ENCODE assay signal across 8 mouse cellular contexts in genomic region chr1:74947986-74948670, GRCm38 (mm10). TPM values are rescaled to one million over a fixed set of nuclear protein-coding genes. Genes with fewer than 3 reads are reported as not detected.
DNase-seq lines count a peak whose midpoint lies in the region; ATAC-seq and TF ChIP-seq lines count a peak whose summit lies in the region.

No protein-coding gene starts in this region.

- WGBS in forebrain, embryonic 15.5 days, result 2% methylated on average over 41 of the region's 41 CpGs
- 3% methylated on average over 39 of the region's 41 CpGs for WGBS in intestine, postnatal 0 days
- 2% methylated on average over 41 of the region's 41 CpGs for WGBS in midbrain, embryonic 10.5 days

- no peaks in the 10 kb centered on the region for H3K36me3 ChIP-seq in forebrain, embryonic 15.5 days
- peaks cover 20% of the 10 kb centered on the region; the same call in 1 of the 2 replicates for H3K36me3 ChIP-seq in intestine, postnatal 0 days (ENCODE audit: control insufficient read depth, insufficient read depth)
- no peaks in the 10 kb centered on the region for H3K36me3 ChIP-seq in midbrain, embryonic 10.5 days

- no peak for TF ChIP-seq CTCF in intestine, postnatal 0 days (IDR thresholded peaks at IDR 0.05; ENCODE audit: low read depth)

- H3K27me3 ChIP-seq in forebrain, embryonic 15.5 days, result peaks cover 77% of the 10 kb centered on the region
- H3K27me3 ChIP-seq in intestine, postnatal 0 days (replicated peaks; ENCODE audit: control insufficient read depth, insufficient read depth, low read length), result peaks cover 34% of the 10 kb centered on the region
- H3K27me3 ChIP-seq in midbrain, embryonic 10.5 days (ENCODE audit: low read depth, poor library complexity, severe bottlenecking), result peaks cover 86% of the 10 kb centered on the region

- no peak overlapping the region for H3K9ac ChIP-seq in forebrain, embryonic 15.5 days (replicated peaks)
- H3K9ac ChIP-seq in intestine, postnatal 0 days (ENCODE audit: low read depth, low read length), result peak overlapping the region; percentile 84

- DNase-seq in ovary, postnatal 36 days (ENCODE audit: low spot score), result peak; percentile 26
- DNase-seq in ovary, adult 18-20 months (ENCODE audit: low spot score), result no peak
- DNase-seq in midbrain, embryonic 10.5 days (ENCODE audit: low spot score), result peak; percentile 66
- no peak for DNase-seq in thymus, postnatal 10 days (ENCODE audit: low spot score in 2 of 2)
- DNase-seq in layer of hippocampus, adult 11-12 months (ENCODE audit: low spot score), result no peak

- 0 out of 2 replicates have a peak, but pooled peaks have one; percentile 29 for ATAC-seq in forebrain, embryonic 15.5 days (replicated peaks)
- ATAC-seq in intestine, postnatal 0 days, result no peak
- no peak for ATAC-seq in megakaryocyte-erythroid progenitor cell, adult 5-6 weeks (replicated peaks; ENCODE audit: low FRiP score, low TSS enrichment, poor library complexity, severe bottlenecking)

- peaks cover 35% of the 10 kb centered on the region for H3K4me1 ChIP-seq in forebrain, embryonic 15.5 days
- H3K4me1 ChIP-seq in intestine, postnatal 0 days (replicated peaks; ENCODE audit: control insufficient read depth, insufficient read depth, low read length), result peaks cover 3% of the 10 kb centered on the region; the same call in 1 of the 2 replicates
- peaks cover 46% of the 10 kb centered on the region for H3K4me1 ChIP-seq in midbrain, embryonic 10.5 days

- H3K4me3 ChIP-seq in forebrain, embryonic 15.5 days, result peak overlapping the region; percentile 31
- H3K4me3 ChIP-seq in intestine, postnatal 0 days (ENCODE audit: low read depth, low read length), result peak overlapping the region; percentile 70
- H3K4me3 ChIP-seq in midbrain, embryonic 10.5 days, result peak overlapping the region; percentile 53

- peak overlapping the region; percentile 48 for H3K4me2 ChIP-seq in forebrain, embryonic 15.5 days (replicated peaks)
- H3K4me2 ChIP-seq in intestine, postnatal 0 days (replicated peaks; ENCODE audit: low read depth), result peak overlapping the region; percentile 78

- no peak overlapping the region for H3K27ac ChIP-seq in forebrain, embryonic 15.5 days (replicated peaks)
- 0 out of 2 replicates have a peak overlapping the region, but pooled peaks have one; percentile 95 for H3K27ac ChIP-seq in intestine, postnatal 0 days (ENCODE audit: low read depth, low read length)
- H3K27ac ChIP-seq in midbrain, embryonic 10.5 days (replicated peaks), result peak overlapping the region; percentile 59; the same call in 1 of the 2 replicates

- H3K9me3 ChIP-seq in forebrain, embryonic 15.5 days, result no peaks in the 10 kb centered on the region
- H3K9me3 ChIP-seq in intestine, postnatal 0 days (ENCODE audit: control insufficient read depth), result no peaks in the 10 kb centered on the region
- no peaks in the 10 kb centered on the region for H3K9me3 ChIP-seq in midbrain, embryonic 10.5 days (replicated peaks)

RNA-seq across cellular contexts. Expression of gene Ihh, which starts 3.3 kb away (rescaled TPM):
- polyA plus RNA-seq in forebrain, embryonic 15.5 days (2015; fragmentation: Nextera tagmentation; extraction: Ambion mirVana), result 0.09 and 0.22 TPM in 2 replicates
- 24.9 and 25.3 TPM in 2 replicates for polyA plus RNA-seq in intestine, postnatal 0 days (2015; fragmentation: Nextera tagmentation; extraction: Ambion mirVana)
- polyA plus RNA-seq in midbrain, embryonic 10.5 days (2016; fragmentation: Nextera tagmentation; extraction: Ambion mirVana), result 0.12 and 0.17 TPM in 2 replicates
- not detected in 2 replicates for total RNA-seq in megakaryocyte-erythroid progenitor cell, adult 5-6 weeks (2014; fragmentation: Nextera tagmentation)
- total RNA-seq in megakaryocyte-erythroid progenitor cell, adult 5-6 weeks (2017), result 0.80 TPM in 1 of 2 replicates, not detected in the other

RNA-seq across cellular contexts. Expression of gene Cfap65, which starts 12.7 kb away (rescaled TPM):
- 0.59 and 0.67 TPM in 2 replicates for polyA plus RNA-seq in forebrain, embryonic 15.5 days (2015; fragmentation: Nextera tagmentation; extraction: Ambion mirVana)
- polyA plus RNA-seq in intestine, postnatal 0 days (2015; fragmentation: Nextera tagmentation; extraction: Ambion mirVana), result 0.03 and 0.04 TPM in 2 replicates
- 0.04 and 0.07 TPM in 2 replicates for polyA plus RNA-seq in midbrain, embryonic 10.5 days (2016; fragmentation: Nextera tagmentation; extraction: Ambion mirVana)
- not detected in 2 replicates for total RNA-seq in megakaryocyte-erythroid progenitor cell, adult 5-6 weeks (2014; fragmentation: Nextera tagmentation)
- total RNA-seq in megakaryocyte-erythroid progenitor cell, adult 5-6 weeks (2017), result not detected in 2 replicates

RNA-seq across cellular contexts. Expression of gene Cryba2, which starts 55.2 kb away (rescaled TPM):
- polyA plus RNA-seq in forebrain, embryonic 15.5 days (2015; fragmentation: Nextera tagmentation; extraction: Ambion mirVana), result not detected in 2 replicates
- 0.71 and 1.2 TPM in 2 replicates for polyA plus RNA-seq in intestine, postnatal 0 days (2015; fragmentation: Nextera tagmentation; extraction: Ambion mirVana)
- polyA plus RNA-seq in midbrain, embryonic 10.5 days (2016; fragmentation: Nextera tagmentation; extraction: Ambion mirVana), result 0.26 TPM in 1 of 2 replicates, not detected in the other
- total RNA-seq in megakaryocyte-erythroid progenitor cell, adult 5-6 weeks (2014; fragmentation: Nextera tagmentation), result not detected in 2 replicates
- total RNA-seq in megakaryocyte-erythroid progenitor cell, adult 5-6 weeks (2017), result not detected in 2 replicates

Comparison
In these comparisons a context has a peak if more than half of its experiments do, and no peak if none do; other contexts are left out.
1. DNase-seq: peak in ovary, postnatal 36 days (single experiment) and midbrain, embryonic 10.5 days (single experiment); none in ovary, adult 18-20 months (single experiment), thymus, postnatal 10 days (0 of 2) and layer of hippocampus, adult 11-12 months (single experiment).
2. RNA of gene Ihh, which starts 3.3 kb away (polyA plus RNA-seq): 24.9 to 25.3 TPM in intestine, postnatal 0 days; 0.12 to 0.17 TPM in midbrain, embryonic 10.5 days and 0.09 to 0.22 TPM in forebrain, embryonic 15.5 days; every median in the first group is over 10 times any median in the second.
3. Peak in every context shown above with its lines, with median percentiles within 50 percentile points of each other: H3K4me3 ChIP-seq.